Mouse (Mus musculus) limb, embryonic 15.5 days (tissue): ENCODE measurements around the gene Aunip. TPM values are rescaled to one million over a fixed set of nuclear protein-coding genes. Genes with fewer than 3 reads are reported as not detected.

ENCODE experiments used
- ATAC-seq: fragments of 200-750 bp; cut with Nextera tagmentation; 2 replicates; pipeline ENCODE4 v1.8.0; 2017; ENCODE audit warnings: low read depth, moderate TSS enrichment; ENCODE audit not compliant: insufficient number of reproducible peaks, low FRiP score, low TSS enrichment
- H3K27ac ChIP-seq: fragments of 300-500 bp; sonication (generic); 2 replicates; pipeline ENCODE4 v1.5.1; 2015; ENCODE audit warnings: moderate library complexity, mild to moderate bottlenecking, inconsistent platforms
- H3K27me3 ChIP-seq: fragments of 300-500 bp; sonication (generic); 2 replicates; pipeline ENCODE4 v1.6.1; 2015; ENCODE audit warnings: inconsistent platforms
- H3K36me3 ChIP-seq: fragments of 300-500 bp; sonication (generic); 2 replicates; pipeline ENCODE4 v1.6.1; 2015; ENCODE audit warnings: inconsistent platforms
- H3K4me1 ChIP-seq: fragments of 300-500 bp; sonication (generic); 2 replicates; pipeline ENCODE4 v1.6.1; 2015; ENCODE audit warnings: inconsistent platforms
- H3K4me2 ChIP-seq: fragments of 300-500 bp; sonication (generic); 2 replicates; pipeline ENCODE4 v1.6.1; 2015; ENCODE audit warnings: mild to moderate bottlenecking, inconsistent platforms
- H3K4me3 ChIP-seq: fragments of 300-500 bp; sonication (generic); 2 replicates; pipeline ENCODE4 v1.5.1; 2015; ENCODE audit warnings: mild to moderate bottlenecking, inconsistent platforms
- H3K9ac ChIP-seq: fragments of 300-500 bp; sonication (generic); 2 replicates; pipeline ENCODE4 v1.6.1; 2015; ENCODE audit warnings: inconsistent platforms
- H3K9me3 ChIP-seq: fragments of 300-500 bp; sonication (generic); 2 replicates; pipeline ENCODE4 v1.6.1; 2016; ENCODE audit warnings: inconsistent platforms
- WGBS: fragments of 180-500 bp; shearing (Covaris S2); methylation state at CpG from one replicate; pipeline ENCODE4 v1.1.7; 2015; 5-methylcytosine and 5-hydroxymethylcytosine counted together
- polyA plus RNA-seq: library from polyadenylated mRNA; unstranded; fragments of >200 nt; fragmentation: Nextera tagmentation; extraction: Ambion mirVana; gene quantifications from 2 replicates; pipeline ENCODE4 v1.2.1, GENCODE M21; 2015

Gene Aunip
- polyA plus RNA-seq, 1 experiment from 2014 or later, result 12.1 TPM

DNA sequence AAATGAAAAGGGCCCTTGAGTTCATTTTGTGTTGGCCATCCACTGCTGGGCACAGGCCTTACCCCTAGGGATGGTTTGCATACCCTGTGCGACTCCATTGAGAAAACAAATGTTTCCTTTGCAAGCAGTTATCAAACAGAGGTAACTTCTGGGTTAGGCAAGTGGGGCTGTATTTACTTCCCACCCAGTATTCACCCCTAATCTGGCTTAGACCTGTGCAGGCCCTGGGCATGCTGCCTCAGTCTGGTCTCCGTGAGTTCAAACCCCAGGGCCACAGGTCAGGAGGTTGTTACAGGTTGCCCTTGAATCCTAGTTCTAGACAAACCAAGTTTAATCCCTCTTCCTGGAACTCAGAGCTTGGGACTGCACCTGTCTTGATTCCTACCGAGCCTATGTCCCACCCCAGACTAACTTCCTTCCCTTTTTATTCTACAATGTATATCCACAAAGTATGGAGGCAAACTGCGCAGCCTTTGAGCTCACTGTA, 5.5 kb upstream of the Aunip start:
- 92% methylated on average over 4 of the region's 4 CpGs for WGBS
- Histone ChIP-seq H3K9ac (no peak overlapping the region), H3K9me3 (no peaks in the 10 kb centered on the region), H3K27ac (no peak overlapping the region), H3K36me3 (peaks cover 13% of the 10 kb centered on the region; the same call in 1 of the 2 replicates), H3K4me2 (no peak overlapping the region), H3K4me3 (no peak overlapping the region), H3K4me1 (0 out of 2 replicates have a peak, but pooled peaks cover 2% of the 10 kb centered on the region), H3K27me3 (no peaks in the 10 kb centered on the region)
- ATAC-seq, result no peak

DNA sequence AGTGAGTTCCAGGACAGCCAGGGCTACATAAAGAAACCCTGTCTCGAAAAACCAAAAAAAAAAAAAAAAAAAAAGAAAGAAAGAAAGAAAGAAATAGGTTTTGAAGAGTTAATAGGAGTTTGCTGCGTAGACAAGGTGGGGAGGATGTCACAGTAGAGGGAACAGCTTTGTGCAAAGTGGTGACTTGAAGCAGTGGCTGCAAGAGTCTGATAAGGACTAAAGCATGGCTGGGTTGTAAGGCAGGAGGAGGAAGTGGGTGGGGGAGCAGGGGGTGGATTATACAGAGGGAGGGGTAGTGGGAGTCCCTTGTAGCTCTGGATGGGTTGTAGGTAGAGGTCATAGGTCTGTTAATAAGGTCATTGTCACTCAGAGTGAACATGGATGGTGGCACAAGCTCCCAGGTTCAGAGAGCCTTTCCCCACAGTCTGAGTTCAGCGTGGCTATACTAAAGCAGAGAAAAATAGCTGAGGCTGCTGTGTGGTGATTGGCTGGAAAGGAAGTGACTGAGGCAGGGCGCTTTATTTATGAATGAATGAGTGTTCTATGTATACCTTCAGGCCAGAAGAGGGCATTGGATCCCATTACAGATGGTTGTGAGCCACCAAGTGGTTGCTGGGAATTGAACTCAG, 4.7 kb upstream of the Aunip start:
- peaks cover 4% of the 10 kb centered on the region for H3K4me1 ChIP-seq
- H3K36me3 ChIP-seq, result peaks cover 13% of the 10 kb centered on the region; the same call in 1 of the 2 replicates
- no peak for ATAC-seq
- H3K27ac ChIP-seq, result no peak overlapping the region
- no peaks in the 10 kb centered on the region for H3K27me3 ChIP-seq
- no peak overlapping the region for H3K4me3 ChIP-seq
- no peaks in the 10 kb centered on the region for H3K9me3 ChIP-seq
- H3K4me2 ChIP-seq, result no peak overlapping the region
- WGBS, result 76% methylated on average over 3 of the region's 4 CpGs
- H3K9ac ChIP-seq, result no peak overlapping the region

DNA sequence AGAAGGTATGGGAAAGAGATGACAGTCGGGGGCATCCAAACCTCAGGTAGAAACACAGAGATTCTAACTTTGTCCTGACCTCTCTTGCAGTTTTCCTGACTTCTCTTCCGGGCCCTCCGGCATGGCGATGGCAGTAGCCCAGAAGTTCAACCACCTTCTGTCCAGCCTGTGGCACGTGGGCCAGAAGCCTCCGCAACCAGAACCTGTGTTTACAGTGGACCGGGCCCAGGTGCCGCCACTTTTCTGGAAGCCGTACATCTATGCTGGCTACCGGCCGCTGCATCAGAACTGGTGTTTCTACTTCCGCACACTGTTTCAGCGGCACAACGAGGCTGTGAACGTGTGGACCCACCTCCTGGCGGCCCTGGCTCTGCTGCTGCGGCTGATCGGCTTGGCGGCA, 4.1 kb upstream of the Aunip start:
- WGBS, result 85% methylated on average over 19 of the region's 19 CpGs
- no peak overlapping the region for H3K9ac ChIP-seq
- no peak overlapping the region for H3K4me3 ChIP-seq
- no peaks in the 10 kb centered on the region for H3K9me3 ChIP-seq
- H3K36me3 ChIP-seq, result peaks cover 13% of the 10 kb centered on the region; the same call in 1 of the 2 replicates
- no peak overlapping the region for H3K4me2 ChIP-seq
- H3K27me3 ChIP-seq, result no peaks in the 10 kb centered on the region
- H3K4me1 ChIP-seq, result peaks cover 9% of the 10 kb centered on the region
- H3K27ac ChIP-seq, result no peak overlapping the region
- ATAC-seq, result no peak

DNA sequence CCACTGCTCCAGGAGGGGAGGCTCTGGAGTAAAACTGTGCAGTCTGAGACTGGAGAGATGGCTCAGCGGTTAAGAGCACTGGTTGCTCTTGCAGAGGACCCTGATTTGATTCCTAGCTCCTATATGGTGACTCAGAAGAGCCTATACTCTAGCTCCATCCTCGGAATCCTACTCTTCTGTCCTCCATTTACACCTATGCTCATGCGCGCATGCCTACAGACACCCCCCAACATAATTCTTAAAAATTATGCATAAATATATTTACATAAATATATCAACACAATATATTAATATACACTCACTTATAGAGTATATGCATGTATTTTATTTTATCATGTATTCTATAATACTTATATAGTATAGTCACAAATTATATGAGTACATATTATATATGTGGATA, 403 bp upstream of the Aunip start:
- H3K9me3 ChIP-seq, result no peaks in the 10 kb centered on the region
- no peak for ATAC-seq

DNA sequence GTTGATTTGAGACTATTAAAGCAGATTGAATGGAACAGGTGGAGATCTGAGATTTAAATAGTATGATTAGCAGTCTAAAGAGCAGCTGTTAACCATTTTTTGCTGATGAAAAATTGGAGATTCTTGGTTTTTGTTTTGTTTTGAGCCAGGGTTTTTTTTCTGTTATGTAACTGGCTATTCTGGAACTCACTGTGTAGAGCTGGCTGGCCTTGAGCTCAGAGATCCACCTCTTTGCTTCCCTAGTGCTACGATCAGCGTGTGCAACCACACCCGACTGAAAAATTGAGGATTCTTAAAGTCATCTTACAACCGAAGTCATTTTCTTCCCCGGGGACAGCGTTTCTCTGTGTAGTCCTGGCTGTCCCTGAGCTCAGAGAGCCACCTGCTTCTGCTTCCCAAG, 931 bp downstream of the Aunip start:
- Histone ChIP-seq H3K27ac (no peak overlapping the region), H3K36me3 (peaks cover 13% of the 10 kb centered on the region; the same call in 1 of the 2 replicates), H3K4me3 (peak overlapping the region; percentile 62), H3K4me2 (peak overlapping the region; percentile 97), H3K4me1 (peaks cover 23% of the 10 kb centered on the region), H3K27me3 (no peaks in the 10 kb centered on the region), H3K9me3 (no peaks in the 10 kb centered on the region), H3K9ac (no peak overlapping the region)
- ATAC-seq, result no peak
- 71% methylated on average over 6 of the region's 6 CpGs for WGBS

More for the DNA sequence above, 403 bp upstream of the Aunip start:
- Histone ChIP-seq H3K4me1 (peaks cover 23% of the 10 kb centered on the region), H3K36me3 (peaks cover 13% of the 10 kb centered on the region; the same call in 1 of the 2 replicates), H3K4me2 (peak overlapping the region; percentile 97), H3K4me3 (peak overlapping the region; percentile 62; the same call in 1 of the 2 replicates), H3K27ac (no peak overlapping the region), H3K9ac (no peak overlapping the region), H3K27me3 (no peaks in the 10 kb centered on the region)
- WGBS, result 78% methylated on average over 4 of the region's 4 CpGs

DNA sequence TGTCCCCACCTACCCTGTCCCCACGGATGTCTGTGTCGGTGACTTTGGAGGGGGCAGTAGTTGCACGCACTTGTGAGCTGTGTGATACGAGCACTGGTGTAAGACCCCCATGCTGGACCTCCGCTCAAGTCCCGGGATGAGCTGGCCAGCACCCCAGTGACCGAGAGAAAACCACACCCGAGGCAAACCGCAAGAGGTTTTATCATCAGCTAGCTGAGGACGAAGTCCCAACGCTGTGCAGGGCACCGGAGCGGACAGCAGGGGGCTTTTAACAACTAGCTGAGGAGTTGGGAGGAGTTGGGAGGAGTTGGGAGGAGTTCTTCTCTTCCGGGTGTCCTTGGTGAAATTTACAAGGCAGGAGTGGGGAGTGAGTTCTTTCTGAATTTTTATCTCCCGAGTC, 2.0 kb downstream of the Aunip start:
- Histone ChIP-seq H3K9ac (no peak overlapping the region), H3K4me2 (peak overlapping the region; percentile 39), H3K4me1 (peaks cover 24% of the 10 kb centered on the region), H3K27me3 (no peaks in the 10 kb centered on the region), H3K4me3 (peak overlapping the region; percentile 20; the same call in 1 of the 2 replicates), H3K36me3 (0 out of 2 replicates have a peak, but pooled peaks cover 5% of the 10 kb centered on the region), H3K27ac (0 out of 2 replicates have a peak overlapping the region, but pooled peaks have one; percentile 22), H3K9me3 (no peaks in the 10 kb centered on the region)
- WGBS, result 17% methylated on average over 15 of the region's 15 CpGs
- no peak for ATAC-seq

DNA sequence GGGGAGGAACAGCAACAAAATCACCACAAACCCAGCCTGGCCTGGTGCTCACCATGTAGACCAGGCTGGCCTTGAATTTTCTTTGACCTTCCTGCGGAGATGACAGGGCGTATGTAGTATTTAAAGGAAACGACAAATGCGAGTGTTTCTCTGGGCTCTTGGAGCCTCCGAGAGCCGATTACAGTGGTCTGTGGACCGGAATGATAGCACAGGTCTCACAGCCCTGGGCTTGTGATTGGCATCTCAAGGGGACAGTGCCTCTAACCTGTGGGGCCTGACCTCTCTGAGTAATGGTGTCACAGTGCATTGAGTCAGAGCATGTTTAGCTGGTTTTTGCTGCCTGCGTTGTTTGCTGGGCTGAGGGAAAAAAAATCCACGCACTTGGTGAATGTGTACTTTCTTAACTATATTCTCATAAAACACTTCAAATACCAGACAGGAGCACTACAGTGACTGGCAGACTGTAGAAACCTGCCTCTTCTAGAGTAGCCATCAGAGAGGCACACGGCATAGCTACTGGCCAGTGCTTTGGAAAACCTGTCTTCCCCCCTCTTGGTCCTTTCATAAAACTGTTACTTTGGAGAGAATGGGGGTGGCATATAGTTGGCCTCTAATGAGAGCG, 3.6 kb downstream of the Aunip start:
- Histone ChIP-seq H3K9ac (no peak overlapping the region), H3K36me3 (no peaks in the 10 kb centered on the region), H3K4me2 (no peak overlapping the region), H3K27me3 (no peaks in the 10 kb centered on the region), H3K27ac (no peak overlapping the region), H3K4me3 (no peak overlapping the region), H3K9me3 (no peaks in the 10 kb centered on the region), H3K4me1 (peaks cover 24% of the 10 kb centered on the region)
- ATAC-seq, result no peak
- WGBS, result 85% methylated on average over 11 of the region's 11 CpGs

DNA sequence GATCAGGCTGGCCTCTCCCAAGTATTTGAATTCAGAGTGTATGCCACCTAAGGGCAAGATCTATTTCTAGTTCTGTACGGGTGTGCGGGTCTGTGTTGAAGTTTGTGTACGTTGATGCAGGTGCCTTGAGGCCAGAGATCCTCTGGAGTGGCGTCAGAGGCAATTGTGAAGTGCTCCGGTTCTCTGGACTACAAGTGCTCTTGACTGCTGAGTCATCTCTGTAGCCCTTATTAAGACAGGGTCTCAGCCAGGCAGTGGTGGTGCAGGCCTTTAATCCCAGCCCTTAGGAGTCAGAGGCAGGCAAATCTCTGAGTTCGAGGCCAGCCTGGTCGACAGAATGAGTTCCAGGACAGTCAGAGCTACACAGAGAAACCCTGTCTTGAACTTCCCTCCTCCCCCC, 4.8 kb downstream of the Aunip start:
- Histone ChIP-seq H3K4me2 (no peak overlapping the region), H3K9me3 (no peaks in the 10 kb centered on the region), H3K4me1 (peaks cover 24% of the 10 kb centered on the region), H3K27me3 (no peaks in the 10 kb centered on the region), H3K4me3 (no peak overlapping the region), H3K36me3 (no peaks in the 10 kb centered on the region), H3K9ac (no peak overlapping the region), H3K27ac (no peak overlapping the region)
- 78% methylated on average over 7 of the region's 7 CpGs for WGBS
- no peak for ATAC-seq

DNA sequence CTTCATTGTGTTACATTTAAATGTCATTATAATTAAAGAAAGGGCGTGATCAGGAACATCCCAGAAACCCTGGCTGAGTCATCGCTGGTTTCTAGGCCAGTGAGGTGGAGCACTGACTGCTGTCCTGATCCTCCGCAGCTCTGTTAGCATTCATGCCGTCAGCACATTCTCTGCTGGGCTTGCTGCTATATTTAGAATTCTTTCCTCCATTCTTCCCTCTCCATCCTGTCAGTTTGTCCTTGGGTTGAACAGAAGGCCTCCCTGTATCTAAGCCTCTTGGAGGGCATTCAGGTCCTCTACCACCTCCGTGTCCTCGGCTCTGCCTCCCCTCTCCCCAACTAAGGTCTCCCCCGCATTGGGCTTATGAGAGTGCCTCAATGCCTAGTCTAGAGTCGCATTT, 6.2 kb downstream of the Aunip start:
- no peak overlapping the region for H3K4me3 ChIP-seq
- no peaks in the 10 kb centered on the region for H3K27me3 ChIP-seq
- ATAC-seq, result no peak
- no peak overlapping the region for H3K9ac ChIP-seq
- no peak overlapping the region for H3K4me2 ChIP-seq
- H3K36me3 ChIP-seq, result no peaks in the 10 kb centered on the region; the same call in 1 of the 2 replicates
- H3K9me3 ChIP-seq, result no peaks in the 10 kb centered on the region
- H3K4me1 ChIP-seq, result peaks cover 14% of the 10 kb centered on the region
- WGBS, result 71% methylated on average over 8 of the region's 8 CpGs
- peak overlapping the region; percentile 33; the same call in 1 of the 2 replicates for H3K27ac ChIP-seq

DNA sequence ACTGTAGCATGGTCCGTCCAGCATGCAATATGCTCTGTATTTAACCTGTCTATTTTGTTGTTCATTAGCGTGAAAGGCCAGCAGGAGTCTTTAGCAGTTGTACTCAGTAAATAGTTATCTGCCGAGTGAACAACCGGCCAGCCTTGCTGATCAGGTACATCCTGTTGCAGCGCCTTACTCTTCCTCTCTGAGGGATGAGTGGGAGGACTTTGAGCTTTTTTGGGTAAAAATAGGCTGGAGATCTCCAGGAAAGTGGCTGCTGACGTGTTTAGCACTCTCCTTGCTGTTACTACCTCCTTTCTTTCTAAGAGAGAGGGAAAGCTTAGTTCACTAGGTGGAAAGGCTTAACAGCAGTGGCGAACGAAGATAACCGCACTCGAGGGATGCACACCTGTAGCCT, 6.9 kb downstream of the Aunip start:
- no peaks in the 10 kb centered on the region for H3K9me3 ChIP-seq
- no peaks in the 10 kb centered on the region for H3K27me3 ChIP-seq
- H3K4me3 ChIP-seq, result no peak overlapping the region
- no peak for ATAC-seq
- H3K36me3 ChIP-seq, result no peaks in the 10 kb centered on the region; the same call in 1 of the 2 replicates
- no peak overlapping the region for H3K4me2 ChIP-seq
- WGBS, result 80% methylated on average over 10 of the region's 10 CpGs
- peaks cover 10% of the 10 kb centered on the region for H3K4me1 ChIP-seq
- peak overlapping the region; percentile 33; the same call in 1 of the 2 replicates for H3K27ac ChIP-seq
- no peak overlapping the region for H3K9ac ChIP-seq

DNA sequence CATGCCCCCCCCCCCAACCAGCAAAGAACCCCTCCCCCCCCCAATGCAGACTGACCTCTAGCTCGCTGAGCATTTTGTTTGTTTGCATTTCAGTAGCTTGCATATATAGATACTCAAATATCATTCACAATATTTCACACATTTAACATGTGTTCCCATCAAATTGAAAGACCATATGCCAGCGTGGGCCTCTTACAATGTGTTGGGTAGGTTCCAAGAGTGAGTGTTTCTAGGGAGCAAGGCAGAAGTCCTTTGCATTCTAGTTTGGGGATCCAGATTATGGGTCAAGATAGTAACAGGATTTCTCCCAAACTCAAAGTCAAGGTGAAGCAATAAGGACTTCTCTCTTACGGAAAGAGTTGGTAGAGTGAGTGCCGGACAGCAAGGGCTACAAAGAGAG, 7.7 kb downstream of the Aunip start:
- Histone ChIP-seq H3K9ac (no peak overlapping the region), H3K4me2 (no peak overlapping the region), H3K36me3 (peaks cover 8% of the 10 kb centered on the region; the same call in 1 of the 2 replicates), H3K27me3 (no peaks in the 10 kb centered on the region), H3K9me3 (no peaks in the 10 kb centered on the region), H3K27ac (no peak overlapping the region), H3K4me3 (no peak overlapping the region), H3K4me1 (0 out of 2 replicates have a peak, but pooled peaks cover 6% of the 10 kb centered on the region)
- 87% methylated on average over 4 of the region's 4 CpGs for WGBS
- no peak for ATAC-seq

DNA sequence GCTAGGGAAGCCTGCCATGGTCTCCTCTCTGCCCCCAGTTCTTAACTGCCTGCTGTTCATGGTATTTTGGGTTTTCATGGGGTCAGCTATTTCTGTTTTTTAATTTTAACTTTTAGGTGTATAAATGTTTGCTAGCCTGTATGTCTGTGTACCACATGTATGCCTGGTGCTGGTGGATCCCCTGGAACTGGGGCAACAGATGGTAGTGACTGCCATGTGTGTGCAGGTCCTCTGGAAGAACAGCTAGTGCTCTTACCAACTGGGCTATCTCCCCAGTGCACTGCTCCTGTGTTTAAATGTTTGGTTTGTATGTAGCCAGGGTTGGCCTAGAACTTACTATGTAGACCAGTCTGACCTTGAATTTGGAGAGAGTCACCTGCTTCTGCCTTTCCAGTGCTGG, 8.5 kb downstream of the Aunip start:
- Histone ChIP-seq H3K9me3 (no peaks in the 10 kb centered on the region), H3K9ac (no peak overlapping the region), H3K36me3 (peaks cover 14% of the 10 kb centered on the region; the same call in 1 of the 2 replicates), H3K4me3 (no peak overlapping the region), H3K27me3 (no peaks in the 10 kb centered on the region), H3K27ac (no peak overlapping the region), H3K4me1 (0 out of 2 replicates have a peak, but pooled peaks cover 4% of the 10 kb centered on the region), H3K4me2 (no peak overlapping the region)
- ATAC-seq, result no peak
